Mouse (Mus musculus): ENCODE measurements at regions not wholly inside any gene's neighbourhood (a gene's known extent, or its start where the extent isn't known, plus 50 kb on each side); places are given as distances from the start of the nearest gene placed in this dataset.

DNA sequence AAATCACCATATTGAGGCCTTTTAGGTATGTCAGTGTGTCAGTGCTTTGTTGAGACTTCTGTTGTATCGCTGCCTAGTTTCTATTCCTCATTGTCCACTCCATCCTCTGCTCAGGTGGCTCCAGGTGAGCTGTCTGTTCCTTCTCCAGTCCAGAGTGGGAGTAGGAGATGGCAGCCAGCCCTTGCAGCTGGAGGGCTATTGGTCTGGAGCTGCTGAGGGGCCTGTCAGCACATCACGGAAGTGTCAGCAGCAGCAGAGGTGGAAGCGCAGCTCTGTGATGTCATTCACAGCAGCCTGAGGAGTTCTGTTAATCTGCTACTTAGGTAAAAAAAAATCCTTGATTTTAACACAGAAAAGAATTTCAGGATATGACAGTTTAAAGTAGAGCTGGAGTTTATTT is 126.0 kb upstream of the Adra1b start:
- DNase-seq (ENCODE audit: low spot score in 2 of 2), result no peak

DNA sequence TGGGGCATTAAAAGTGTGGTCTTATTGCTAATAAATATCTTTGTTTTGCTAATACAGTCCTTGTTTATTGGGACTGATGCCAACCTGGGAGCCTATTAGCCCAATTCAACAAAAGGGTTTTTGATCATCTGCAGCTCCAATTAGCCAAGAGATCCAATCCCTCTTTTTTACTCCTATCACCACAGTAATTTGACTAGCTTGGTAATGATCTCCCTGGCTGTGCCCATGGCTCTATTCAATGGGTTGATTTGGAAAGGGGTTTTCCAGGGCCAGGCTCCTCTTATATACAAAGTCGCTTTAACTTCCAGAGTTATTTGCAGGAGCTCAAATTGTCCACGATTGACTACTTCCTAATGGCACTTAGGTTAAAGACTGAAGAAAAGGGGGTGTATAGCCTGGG is 145.1 kb upstream of the Adra1b start:
- DNase-seq (ENCODE audit: low spot score in 2 of 2), result no peak

GRCm38 (mm10) chr11:44049253-44049976 is 148.4 kb upstream of the Adra1b start:
- no peak for DNase-seq (ENCODE audit: low spot score in 2 of 2)

DNA sequence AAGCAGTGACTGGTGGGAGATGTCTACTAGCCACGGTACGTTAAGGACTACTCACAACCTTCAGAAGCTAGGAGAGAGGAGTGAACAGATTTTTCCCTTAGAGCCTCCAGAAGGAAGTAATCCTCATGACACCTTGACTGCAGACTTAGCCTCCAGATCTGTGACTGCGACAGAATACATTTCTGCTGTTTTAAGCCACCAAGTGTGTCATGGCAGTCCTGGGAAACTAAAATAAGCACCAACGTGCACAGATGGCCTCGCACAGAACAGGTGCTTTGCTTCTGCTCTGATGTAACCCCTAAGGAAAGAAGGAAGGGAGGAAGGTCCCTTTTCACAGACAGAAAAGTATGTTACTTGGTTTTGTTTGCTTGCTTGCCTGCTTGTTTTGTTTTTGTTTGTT is 151.5 kb upstream of the Adra1b start:
- DNase-seq (ENCODE audit: low spot score in 2 of 2), result peak; percentile 5 to 10

GRCm38 (mm10) chr11:44062446-44062845 is 161.4 kb upstream of the Adra1b start:
- no peak for DNase-seq (ENCODE audit: low spot score in 2 of 2)

DNA sequence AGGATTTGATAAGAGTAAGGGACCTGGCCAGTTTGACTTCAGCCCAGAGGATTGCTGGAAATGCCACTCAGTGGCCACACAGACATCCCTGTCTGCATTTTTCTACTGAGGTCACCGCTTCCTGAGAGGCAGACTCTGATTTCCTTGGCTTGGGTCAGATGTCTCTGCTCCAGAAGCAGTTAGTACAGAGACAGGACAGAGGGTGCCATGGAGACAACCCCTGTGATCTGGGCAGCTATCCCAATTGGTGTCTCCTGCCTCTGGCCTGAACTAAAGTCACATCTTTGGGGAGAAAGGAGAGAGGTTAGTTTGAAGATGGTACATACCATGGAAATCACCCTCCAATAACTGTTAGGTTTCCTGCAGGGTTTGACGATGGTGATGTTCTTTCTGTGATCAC is 165.2 kb upstream of the Adra1b start:
- DNase-seq (ENCODE audit: low spot score in 2 of 2), result no peak

DNA sequence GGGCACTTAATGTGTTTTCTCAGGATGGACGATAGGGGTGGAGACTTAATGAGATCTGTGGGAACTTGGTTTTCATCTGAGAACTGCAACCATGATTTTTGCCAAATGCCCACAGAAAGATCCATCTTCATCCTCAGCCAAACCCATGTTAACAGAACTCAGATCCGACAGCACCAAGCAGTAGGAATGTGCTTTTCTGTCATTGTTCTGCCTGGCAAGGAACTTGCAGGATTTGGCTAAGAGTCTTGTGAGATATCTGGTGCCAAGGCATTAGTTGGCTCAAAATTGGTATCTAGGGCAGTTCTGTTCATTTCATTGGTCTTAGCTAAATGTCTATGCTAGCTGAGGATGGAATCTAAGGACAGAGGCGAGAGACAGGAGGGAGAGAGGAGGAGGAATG is 182.7 kb upstream of the Adra1b start:
- no peak for DNase-seq (ENCODE audit: low spot score in 2 of 2)

GRCm38 (mm10) chr11:44086951-44087350 is 185.9 kb upstream of the Adra1b start:
- no peak for DNase-seq (ENCODE audit: low spot score in 2 of 2)

DNA sequence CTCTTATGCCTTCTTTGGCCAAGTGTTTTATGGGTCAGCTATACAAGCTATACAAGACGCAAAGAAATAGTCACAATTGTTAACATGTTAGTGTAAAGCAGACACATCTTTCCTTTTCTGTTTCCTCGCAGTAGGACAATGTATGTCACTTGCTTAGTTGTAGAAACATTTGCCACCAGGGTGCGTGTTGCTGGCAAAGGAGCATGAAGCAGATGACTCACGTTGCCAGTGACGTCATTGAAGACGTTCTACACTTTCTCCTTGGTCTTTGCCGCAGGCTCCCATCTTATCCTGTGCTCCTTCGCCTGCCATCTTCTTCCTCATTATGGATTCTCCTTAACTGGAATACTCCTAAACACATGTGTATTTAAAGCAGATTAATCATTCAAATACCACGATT is 188.5 kb upstream of the Adra1b start:
- no peak for DNase-seq (ENCODE audit: low spot score in 2 of 2)

DNA sequence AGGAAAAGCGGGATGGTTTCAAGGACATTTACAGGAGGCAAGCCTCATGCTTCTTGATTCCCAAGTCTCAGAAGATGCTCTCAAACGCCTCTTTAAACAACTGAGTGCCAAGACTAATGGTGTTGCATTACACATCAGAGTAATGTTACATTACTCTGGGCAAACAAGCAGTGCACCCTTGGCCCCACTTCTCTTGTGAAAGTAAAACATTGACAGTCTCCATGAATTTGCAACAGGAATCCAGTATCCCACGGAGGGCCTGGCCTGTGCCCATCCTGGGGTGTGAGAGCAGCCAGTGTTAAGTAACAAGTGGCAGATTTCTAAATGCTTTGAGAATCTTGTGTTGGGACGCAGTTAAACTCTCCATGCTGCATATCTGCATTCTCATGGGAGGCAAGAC is 194.3 kb upstream of the Adra1b start:
- no peak for DNase-seq (ENCODE audit: low spot score in 2 of 2)

DNA sequence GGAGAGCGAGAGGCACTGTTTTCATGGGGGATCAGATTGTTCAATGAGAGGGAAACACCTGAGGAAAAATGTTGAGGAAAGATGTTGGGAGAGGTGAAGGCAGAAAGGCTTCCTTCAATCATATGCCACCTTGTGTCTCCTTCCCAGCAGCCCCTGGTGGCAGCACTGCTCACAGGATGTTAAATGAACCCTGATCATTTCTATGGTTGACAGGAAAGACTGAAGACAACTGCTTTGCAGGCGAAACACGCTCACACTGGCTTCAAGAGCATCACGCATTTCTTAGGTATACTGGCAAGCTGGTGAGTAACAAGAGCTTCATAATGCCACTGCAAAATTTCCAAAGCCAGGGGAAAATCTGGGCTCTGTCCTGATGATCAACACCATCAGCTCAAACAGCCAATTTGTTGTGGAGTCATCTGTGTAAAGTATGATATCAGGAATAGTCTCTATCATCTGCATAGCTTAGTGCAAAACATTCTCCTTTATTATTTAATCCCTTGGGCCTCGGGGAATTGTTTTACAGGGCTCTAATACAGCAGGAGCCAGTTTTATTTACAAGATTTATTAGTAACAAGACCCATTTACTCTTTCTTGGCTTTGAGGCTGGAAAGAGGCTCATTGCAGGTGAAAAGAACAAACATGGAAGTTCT is 202.3 kb upstream of the Adra1b start:
- no peak for DNase-seq (ENCODE audit: low spot score in 2 of 2)

GRCm38 (mm10) chr11:44103841-44104191 is 202.8 kb upstream of the Adra1b start:
- DNase-seq (ENCODE audit: low spot score in 2 of 2), result no peak

DNA sequence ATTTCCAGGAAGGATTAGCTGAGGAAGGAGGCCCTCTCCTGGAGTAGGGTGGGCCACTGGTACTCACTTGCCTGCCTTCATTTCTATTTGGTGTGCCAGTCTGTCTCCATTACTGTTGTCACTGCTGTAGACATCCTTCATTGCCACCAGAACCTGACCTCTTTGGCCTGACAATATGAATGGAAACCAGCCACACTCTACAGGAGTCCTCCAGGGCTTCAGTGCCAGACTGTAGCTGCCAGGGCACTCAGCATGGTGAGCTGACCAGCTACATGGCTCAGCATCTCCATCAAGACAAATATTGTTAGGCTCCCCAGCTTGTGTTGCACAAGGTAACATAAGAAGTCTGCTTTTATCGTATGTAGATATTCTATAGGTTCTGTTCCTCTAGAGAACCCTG is 205.2 kb upstream of the Adra1b start:
- no peak for DNase-seq (ENCODE audit: low spot score in 2 of 2)

- no peak for DNase-seq (ENCODE audit: low spot score in 2 of 2)
These were observed 210.5 kb upstream of the Adra1b start for GRCm38 (mm10) chr11:44111525-44111924.

DNA sequence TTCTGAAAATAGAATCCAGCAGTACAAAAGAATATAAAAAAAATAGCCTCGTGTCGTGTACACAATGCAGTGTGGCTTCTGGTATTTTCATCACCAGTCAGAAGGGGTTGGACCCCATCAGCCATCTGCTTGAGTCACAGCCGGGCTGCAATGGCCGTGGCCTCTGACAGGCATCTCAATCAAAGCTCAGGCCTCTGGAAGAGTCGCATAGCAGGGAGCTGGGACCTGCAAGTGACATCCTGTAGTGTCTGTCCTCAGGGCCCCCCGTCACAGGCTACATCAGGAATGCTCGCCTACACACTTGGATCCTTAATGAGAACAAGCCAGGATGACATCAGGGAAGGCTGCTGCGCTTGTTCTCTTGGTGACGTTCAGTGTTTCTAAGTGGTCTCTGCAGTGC is 226.1 kb upstream of the Adra1b start:
- peak; percentile 7 for DNase-seq (ENCODE audit: low spot score in 2 of 2)

DNA sequence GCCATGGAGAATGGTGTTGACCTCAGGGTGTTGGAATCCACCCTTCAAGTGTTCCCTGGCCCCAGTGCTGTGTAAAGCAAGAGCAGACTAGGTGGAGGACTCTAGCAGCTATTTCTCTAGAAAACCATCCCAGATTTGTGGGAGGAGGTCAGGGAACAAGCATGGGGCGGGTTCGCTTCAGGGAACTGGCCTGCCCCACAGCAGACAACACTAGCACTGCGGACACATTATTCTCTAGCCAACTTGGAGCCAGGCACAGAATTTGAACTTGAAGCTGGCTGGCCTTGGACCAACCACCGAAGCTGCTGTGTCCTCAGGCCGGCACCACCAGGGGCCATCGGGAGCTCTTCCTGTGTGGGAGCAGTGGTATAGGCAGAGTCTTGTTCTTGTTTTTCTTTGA is 227.5 kb upstream of the Adra1b start:
- DNase-seq (ENCODE audit: low spot score in 2 of 2), result no peak

GRCm38 (mm10) chr11:44133244-44133643 is 232.2 kb upstream of the Adra1b start:
- no peak for DNase-seq (ENCODE audit: low spot score in 2 of 2)

DNA sequence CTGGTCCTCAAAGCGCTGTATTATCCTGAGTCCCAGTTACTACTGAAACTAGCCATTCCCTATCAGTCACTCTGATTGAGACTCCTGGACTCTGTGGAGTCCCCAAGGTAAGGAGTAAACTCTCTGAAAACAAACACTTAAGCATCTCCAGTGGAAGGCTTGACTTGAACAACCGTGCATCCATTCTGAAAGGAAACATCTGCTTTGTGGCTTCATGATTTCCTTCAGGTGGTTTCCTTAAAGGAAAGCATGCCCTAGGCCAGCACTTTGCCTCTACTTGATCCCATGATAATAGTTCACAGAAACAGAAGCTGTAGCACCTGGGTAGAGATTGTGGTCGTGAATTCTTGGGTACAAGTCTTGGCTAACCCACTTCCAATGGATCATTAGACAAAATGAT is 235.0 kb upstream of the Adra1b start:
- DNase-seq (ENCODE audit: low spot score in 2 of 2), result no peak

GRCm38 (mm10) chr11:44142996-44143395 is 242.0 kb upstream of the Adra1b start:
- no peak for DNase-seq (ENCODE audit: low spot score in 2 of 2)

DNA sequence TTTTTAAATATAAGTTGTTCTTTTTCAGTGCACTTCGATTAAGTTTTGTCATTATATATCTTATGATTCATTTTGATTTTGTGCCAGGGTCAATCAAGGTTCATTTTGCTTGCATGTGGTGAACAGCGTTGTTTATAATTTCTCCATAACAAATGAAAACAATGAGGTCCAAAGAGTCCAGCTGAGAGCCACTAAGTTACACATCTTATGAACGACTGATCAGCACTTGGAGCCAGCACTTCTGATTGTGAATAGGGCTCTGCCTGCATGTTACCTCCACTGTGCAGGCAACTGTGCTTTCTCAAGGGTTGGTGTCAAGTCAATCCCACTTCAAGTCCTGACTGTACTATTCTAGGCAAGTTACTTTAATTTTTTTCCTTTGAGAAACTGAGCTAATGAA is 243.5 kb upstream of the Adra1b start:
- no peak for DNase-seq (ENCODE audit: low spot score in 2 of 2)

DNA sequence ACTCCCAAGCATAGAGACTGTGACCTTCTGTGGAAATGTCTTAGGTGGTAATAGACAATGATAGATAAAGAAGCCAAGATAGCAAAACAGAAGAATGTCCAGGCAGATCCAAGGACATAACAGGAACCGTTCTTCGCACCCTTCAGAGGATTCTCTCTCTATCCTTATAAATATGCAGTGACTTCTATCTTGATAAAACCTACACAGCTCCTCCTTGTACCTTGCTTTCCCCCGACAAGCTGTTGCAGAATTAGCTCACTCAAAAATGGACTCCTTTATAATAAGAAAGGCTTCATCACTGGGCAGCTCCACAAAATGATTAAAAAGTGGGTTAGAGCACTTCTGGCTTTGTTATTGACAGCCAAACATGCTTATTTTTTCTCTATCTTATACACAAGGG is 245.4 kb upstream of the Adra1b start:
- DNase-seq (ENCODE audit: low spot score in 2 of 2), result no peak

- DNase-seq (ENCODE audit: low spot score in 2 of 2), result no peak
These were observed 246.3 kb upstream of the Il12b start for GRCm38 (mm10) chr11:44153576-44153975.

- DNase-seq (ENCODE audit: low spot score in 2 of 2), result no peak
These were observed 244.3 kb upstream of the Il12b start for GRCm38 (mm10) chr11:44155591-44155990.

DNA sequence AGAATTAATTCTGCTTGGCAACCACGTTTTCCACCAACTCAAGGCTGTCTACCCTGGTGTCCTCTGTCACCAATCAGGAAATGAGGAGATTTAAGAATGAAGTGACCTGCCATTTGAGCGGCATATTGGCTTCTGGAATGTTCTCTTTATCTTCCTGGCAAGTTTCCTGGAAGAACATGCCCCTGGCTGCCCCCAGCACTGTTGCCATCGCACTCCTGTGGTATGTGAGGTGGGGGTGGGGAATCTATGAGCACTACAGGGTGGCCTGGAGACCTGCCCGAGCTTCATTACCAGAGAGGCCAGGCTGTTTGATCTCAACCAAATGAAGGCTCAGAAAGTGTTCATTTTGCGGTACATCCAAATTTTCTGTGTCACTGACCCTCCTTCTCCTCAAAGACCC is 243.8 kb upstream of the Il12b start:
- no peak for DNase-seq (ENCODE audit: low spot score in 2 of 2)

Measured in frontal cortex, postnatal 14 days (tissue).